Mouse (Mus musculus): ENCODE data around the gene Mrpl34.
A peak's percentile ranks its signal among the peaks of the same experiment; 100 is the strongest.

The Mrpl34 gene

GRCm38 (mm10) chr8:71495811-71496210 lies 31.1 kb downstream of the Mrpl34 start:
- DNase-seq (ENCODE audit: low spot score in 2 of 2): no peak

GRCm38 (mm10) chr8:71496481-71496880 lies 31.7 kb downstream of the Mrpl34 start:
- DNase-seq (ENCODE audit: low spot score in 2 of 2): peak; percentile 33 to 43

DNA sequence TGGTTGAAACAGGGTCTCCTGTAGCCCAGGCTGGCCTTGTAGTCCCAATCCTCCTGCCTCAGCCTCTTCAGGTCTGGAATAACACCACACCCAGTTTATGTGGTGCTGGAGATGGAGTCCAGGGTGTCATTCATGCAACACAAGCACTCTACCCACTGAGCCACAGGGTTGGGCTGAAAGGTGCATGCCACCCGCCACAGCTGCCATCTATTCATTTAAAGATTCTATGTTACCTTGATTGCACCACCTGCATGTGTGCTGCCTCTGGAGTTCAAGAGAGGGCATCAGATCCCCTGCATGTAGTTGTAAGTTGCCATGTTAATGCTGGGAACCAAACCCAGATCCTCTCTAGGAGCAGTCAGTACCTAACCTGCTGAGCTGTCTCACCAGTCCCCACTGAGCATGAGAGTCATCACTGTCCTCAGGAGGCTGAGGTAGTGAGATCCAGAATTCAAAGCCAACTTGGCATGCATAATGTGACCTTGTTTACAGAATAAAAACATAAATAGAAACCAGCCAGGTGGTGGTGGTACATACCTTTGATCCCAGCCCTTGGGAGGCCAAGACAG lies 32.4 kb downstream of the Mrpl34 start:
- DNase-seq (ENCODE audit: low spot score in 2 of 2): no peak

GRCm38 (mm10) chr8:71497881-71498501 lies 33.2 kb downstream of the Mrpl34 start:
- no peak for DNase-seq (ENCODE audit: low spot score in 2 of 2)

GRCm38 (mm10) chr8:71498816-71499690 lies 34.3 kb downstream of the Mrpl34 start:
- DNase-seq (ENCODE audit: low spot score in 2 of 2): no peak

DNA sequence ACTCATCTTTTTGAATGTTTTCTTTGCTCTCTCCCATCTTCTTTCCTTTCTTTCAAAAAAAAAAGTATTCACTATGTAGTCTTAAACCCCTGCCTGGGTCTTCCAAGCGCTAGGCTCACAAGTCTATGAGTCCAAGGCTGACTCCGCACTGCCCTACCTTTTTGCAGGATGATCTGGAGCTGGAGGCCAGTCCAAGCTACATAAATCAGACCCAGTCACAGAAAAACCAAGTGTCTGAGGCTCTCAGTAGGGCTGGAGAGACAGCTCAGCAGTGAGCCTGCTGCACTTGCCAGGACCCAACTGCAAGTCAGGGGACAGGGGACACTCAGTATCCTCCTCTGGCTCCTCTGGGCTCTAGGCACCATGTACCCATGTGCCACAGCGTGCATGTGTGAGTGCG lies 39.6 kb downstream of the Mrpl34 start:
- no peak for DNase-seq (ENCODE audit: low spot score in 2 of 2)

DNA sequence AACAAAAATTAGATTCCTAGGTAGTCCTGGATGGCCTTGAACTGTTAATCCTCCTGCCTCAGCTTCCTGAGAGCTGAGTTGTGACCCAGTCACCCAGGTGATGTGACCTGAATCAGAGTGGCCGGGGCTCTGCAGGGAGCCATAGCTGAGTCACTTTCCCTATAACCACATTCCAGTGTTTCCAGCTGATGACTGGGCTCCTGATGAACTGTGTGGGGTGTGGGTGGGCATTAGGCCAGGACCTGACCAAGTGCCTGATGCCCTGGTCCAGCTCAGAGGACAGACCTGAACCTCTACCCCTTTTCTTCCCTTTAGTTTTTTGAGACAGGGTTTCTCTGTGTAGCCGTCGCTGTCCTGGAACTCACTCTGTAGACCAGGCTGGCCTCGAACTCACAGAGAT lies 40.6 kb downstream of the Mrpl34 start:
- DNase-seq (ENCODE audit: low spot score in 2 of 2): no peak

DNA sequence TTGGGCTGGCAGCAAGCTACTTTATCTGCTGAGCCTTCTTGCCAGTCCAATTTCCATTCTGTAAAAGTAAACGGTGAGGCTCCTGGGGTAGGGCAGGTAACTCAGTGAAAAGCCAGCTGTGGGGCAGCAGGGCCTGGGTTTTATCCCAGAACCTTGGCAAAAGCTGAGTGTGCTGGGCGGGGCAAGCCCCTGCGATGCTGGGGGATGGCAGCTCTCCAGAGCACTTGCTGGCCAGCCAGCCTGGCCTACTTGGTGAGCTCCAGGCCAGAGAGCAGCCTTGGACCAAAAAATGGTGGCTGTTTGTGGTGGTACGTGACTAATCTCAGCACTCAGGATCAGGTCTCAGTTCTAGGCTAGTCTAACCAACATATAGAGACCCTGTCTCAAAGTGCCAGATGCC lies 41.2 kb downstream of the Mrpl34 start:
- DNase-seq (ENCODE audit: low spot score in 2 of 2): no peak

GRCm38 (mm10) chr8:71507589-71508104 lies 42.9 kb downstream of the Mrpl34 start:
- DNase-seq (ENCODE audit: low spot score in 2 of 2): peak; percentile 42 to 57

GRCm38 (mm10) chr8:71509316-71509715 lies 44.6 kb downstream of the Mrpl34 start:
- DNase-seq (ENCODE audit: low spot score in 2 of 2): no peak

- DNase-seq (ENCODE audit: low spot score in 2 of 2): no peak
Measured at GRCm38 (mm10) chr8:71511644-71512043, 46.9 kb downstream of the Mrpl34 start, which contains the start of gene Plvap. Gene Plvap, minus strand, starts transcription at chr8:71511752.

GRCm38 (mm10) chr8:71513018-71513754 lies 48.4 kb downstream of the Mrpl34 start:
- DNase-seq (ENCODE audit: low spot score in 2 of 2): no peak

DNA sequence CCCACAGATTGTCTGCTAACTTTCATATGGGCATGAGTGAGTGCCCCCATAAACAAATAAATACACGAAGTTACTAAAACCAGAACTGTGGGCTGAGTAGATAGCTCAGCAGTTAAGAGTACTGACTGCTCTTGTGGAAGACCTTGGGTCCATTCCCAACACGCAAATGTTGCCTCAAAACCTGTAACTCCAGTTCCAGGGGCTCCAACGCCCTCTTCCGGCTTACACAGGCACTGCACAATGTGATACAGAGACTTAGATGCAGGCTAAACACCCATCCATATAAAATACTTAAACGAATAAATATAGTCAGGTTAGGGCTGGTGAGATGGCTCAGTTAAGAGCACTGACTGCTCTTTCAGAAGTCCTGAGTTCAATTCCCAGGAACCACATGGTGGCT lies 50.3 kb downstream of the Mrpl34 start:
- no peak for DNase-seq (ENCODE audit: low spot score in 2 of 2)

All from urinary bladder, adult 18-20 months (tissue).